Mouse (Mus musculus): ENCODE data around the gene Hdac4.

Gene Hdac4

DNA sequence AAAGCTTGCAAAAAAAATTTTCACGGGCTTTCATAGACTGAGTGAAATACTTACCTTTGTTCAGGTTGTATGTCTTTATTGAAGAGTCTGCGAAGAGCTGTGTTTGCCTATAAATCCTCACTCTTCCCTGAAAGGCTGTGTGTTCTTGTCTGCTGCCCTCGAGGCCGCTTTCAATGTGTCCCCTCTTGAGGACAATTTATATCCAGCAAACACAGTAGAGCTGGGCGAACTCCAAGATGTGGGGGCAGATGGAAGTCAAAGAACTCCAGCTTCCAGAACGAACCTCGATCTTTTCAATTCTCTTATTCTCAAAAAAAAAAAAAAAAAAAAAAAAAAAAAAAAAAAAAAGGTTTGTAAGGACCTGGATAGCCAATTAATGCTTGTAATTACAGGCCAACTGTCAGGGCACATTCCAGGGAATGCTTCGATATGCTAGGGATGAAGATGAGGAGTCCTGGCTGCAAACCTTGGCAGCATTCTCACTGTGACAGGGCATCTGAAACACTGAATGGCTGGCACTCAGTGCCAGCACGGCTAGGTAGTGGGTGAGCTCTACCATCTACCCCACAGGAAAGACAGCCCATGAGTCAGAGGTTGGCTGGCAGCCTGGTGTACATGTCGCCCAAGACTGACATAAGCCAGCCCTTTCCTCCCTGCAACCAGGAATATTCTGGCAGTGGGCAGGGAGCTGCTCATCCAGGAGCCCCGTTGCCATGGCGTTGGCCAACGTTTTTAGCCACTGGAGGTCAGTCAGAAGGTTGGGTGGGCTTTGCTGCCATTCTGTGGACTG lies at the start of gene Hdac4:
Gene Hdac4, minus strand, starts transcription at position 340 of the 790 bp plus-strand sequence.
- DNase-seq (ENCODE audit: low spot score in 2 of 2): no peak

DNA sequence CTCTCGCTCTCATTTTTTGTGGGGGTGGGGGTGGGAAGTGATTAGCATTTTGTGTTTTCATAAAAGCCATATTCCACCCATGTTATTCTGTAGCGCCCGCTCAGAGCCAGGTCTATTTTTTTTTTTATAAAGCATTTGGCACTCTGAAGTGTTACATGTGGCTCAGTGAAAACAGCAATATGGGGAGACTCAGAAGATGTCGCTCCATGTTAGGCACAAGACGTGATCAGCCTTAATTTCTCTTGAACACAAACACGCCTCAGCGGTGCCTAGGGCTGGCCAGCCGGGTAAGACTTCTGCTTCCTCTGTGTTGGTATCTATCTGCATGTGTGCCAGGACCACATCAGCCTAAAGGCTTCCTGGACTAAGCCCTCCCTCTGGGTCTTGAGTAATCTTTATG lies 48.0 kb upstream of the Hdac4 start:
- DNase-seq (ENCODE audit: low spot score in 2 of 2): no peak

DNA sequence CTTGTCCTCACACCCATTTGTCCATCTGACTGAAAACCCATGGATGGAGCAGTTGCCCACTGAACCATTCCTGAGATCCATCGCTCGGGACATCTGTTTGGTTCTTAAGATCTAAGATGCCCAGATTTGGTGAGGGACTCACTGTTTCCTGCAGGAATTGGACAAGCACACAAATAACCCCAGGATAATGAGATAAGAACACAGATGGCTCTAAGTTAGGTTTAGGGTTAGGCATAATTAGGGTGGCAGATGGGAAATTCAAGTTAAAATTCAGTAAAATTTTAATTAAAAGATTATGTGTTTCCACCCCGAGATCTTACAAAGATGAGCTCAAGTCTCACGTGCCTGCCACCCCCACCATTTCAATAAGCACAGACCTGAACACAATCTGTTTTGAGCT lies 44.6 kb upstream of the Hdac4 start:
- DNase-seq (ENCODE audit: low spot score in 2 of 2): no peak

GRCm38 (mm10) chr1:92235600-92235999 lies 40.1 kb upstream of the Hdac4 start:
- DNase-seq (ENCODE audit: low spot score in 2 of 2): no peak

DNA sequence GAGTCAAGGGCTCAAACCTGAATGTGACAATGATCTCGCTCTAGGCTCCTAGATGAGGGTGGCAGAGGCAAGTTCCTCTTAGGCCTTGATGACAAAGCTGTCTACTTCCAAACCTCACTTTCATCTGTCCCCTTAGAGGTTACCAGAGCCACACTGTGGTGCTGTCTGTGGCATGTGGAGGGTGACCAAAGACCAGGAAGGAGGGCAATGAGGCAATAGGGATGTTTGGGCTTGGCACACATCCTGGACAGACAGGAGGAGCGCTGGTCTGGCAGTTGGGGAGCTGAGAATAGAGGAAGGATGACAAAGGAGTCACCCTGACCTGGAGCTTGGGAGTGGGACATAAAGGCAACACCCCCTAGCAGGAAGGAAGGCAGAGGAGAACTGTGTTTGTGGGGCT lies 29.8 kb upstream of the Hdac4 start:
- no peak for DNase-seq (ENCODE audit: low spot score in 2 of 2)

DNA sequence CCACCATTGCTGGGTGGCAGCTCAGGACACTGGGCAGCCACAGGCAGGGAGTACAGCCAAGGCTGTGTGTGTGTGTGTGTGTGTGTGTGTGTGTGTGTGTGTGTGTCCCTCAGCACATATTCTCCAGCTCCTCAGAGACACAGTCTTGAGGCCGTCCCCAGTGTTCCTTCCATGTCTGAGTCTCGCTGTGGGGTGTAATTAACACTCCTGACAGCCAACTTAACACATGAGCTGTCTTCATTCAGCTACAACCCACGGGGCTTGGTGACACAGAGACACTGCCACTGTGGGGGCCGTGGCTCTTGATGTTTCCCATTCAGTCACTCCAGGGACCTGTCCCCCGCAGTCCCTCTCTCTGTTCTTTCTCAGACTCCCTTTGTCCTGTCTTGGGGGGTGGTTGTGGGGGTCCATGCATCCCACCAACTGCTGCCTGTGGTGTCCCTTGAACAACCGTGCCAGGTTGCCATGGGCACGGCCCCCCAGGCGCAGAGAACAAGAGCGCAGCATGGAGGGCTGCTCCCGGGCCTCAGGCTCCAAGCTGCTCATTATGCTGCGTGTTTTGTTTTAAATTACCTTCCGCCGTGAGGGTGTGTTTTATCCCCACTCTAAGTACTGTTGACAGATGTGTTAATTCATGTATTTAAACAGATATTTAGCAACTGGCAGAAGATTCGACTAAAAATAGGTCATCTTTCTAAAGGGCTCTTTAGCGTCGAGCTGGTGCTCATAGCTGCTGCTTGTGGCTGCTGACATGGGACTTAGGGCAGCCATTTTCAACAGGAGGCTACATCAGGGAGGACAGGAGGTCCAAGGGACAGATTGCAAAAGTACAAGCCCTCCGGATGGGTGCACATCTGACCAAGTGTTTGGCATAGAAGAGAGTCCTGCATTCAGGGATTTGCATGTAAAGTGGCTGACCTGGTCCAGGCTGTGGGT lies 28.7 kb upstream of the Hdac4 start:
- no peak for DNase-seq (ENCODE audit: low spot score in 2 of 2)

GRCm38 (mm10) chr1:92216710-92217109 lies 21.2 kb upstream of the Hdac4 start:
- DNase-seq (ENCODE audit: low spot score in 2 of 2): no peak

DNA sequence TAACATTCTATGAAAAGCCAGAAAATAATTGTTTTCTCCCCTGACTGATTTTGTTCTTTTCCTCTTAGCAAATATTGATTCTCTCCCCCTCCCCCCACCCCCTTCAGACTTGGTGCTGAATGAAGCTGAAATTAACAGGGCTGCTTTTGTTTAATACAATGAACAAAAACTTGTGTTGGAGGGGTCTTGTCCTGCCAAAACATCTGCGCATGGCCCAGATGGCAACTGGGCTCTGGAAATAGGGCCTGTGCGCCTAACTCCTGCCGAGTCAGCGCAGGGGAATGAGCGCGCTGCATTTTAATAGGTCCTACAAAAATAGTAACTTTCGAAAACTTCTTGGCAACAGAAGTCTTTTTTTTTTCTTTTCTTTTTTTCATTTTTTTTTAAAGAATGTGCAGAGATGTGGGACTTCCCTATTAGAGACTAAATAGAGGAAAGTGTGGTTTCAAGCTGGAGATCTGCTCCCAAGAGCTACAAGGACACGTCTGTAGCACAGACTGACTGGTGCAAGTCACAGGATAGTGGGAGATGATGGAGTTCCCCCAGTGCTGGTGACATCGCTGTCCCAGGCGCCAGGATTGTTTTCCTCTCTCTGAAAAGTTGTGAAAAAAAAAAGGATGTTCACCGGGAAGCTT lies 20.6 kb upstream of the Hdac4 start:
- DNase-seq (ENCODE audit: low spot score in 2 of 2): no peak

DNA sequence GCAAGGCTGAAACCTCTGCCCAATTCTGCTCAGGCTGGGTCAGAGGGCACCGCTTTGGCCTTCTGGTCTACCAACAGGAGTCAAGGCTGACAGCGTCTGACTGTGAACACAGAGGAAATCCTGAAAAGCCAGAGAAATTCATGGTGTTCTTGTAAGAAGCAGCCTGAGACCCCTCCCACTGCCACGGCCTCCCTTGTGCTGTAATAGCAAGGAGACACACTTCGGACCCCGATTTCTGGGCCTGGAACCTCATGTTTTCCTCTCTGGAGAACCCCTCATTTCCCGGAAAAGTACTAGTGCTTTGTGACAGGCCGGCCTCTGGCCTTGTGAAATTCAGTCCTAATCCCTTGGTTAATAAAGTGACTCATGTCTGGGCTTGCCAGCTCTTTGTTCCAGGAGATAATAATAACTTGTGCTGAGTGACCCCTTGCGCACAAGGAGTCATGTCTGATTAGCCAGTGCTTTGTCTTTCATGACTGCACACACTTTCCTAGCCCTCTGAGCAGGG lies 19.7 kb upstream of the Hdac4 start:
- DNase-seq (ENCODE audit: low spot score in 2 of 2): peak; percentile 25 to 33

GRCm38 (mm10) chr1:92212003-92212750 lies 16.7 kb upstream of the Hdac4 start:
- DNase-seq (ENCODE audit: low spot score in 2 of 2): no peak

DNA sequence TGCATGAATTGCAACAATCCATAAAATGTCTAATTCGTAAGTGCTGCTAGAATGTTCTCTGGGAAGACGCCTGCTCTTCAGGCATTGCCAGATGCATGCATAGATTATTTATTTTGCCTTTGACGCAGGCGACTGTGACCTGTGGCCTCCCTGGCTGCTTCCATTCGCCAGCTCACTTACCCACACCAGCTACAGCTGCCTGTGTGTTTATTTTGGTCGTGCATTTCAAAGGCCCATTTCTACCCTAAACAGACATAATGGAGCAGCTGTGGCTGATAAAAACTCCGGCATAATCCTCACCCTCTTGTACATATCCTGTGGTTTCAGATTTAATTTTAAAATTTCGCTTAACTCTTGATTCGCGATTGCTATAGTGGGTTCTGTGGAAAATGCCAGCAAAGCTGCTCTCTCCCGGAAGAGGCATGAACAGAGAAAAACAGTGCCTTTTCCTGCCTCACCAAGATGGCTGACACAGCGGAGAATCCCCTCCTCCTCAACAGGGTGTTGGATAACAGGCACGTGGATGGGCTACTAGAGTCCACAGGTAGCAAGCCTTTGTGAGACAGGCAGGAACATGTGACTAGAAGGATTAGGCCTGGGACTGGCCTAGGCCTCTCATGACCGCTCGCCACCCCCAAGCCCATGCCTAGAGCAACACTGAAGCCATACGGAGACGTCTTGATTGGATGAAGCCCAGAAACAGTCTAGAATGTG lies 7.3 kb upstream of the Hdac4 start:
- DNase-seq (ENCODE audit: low spot score in 2 of 2): no peak

DNA sequence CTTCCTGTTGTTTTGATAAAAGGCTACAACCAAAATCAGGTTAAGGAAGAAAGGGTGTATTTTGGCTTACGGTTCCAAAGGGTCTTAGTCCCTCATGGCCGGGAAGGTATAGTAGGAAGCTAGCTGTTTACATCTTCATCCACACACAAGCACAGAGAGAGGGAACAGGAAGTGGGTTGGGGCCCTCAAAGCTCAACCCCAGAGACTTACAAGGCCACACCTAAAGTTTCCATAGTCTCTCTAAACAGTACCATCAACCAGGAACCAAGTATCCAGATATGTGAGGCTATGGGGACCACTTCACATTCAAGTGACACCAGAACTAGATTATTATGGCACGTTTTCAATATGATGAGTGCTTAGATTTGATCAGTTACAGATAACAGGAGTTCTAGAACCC lies 5.0 kb downstream of the Hdac4 start:
- no peak for DNase-seq (ENCODE audit: low spot score in 2 of 2)

- no peak for DNase-seq (ENCODE audit: low spot score in 2 of 2)
Observed at GRCm38 (mm10) chr1:92187137-92187536, 8.4 kb downstream of the Hdac4 start.

GRCm38 (mm10) chr1:92184600-92184999 lies 10.9 kb downstream of the Hdac4 start:
- no peak for DNase-seq (ENCODE audit: low spot score in 2 of 2)

GRCm38 (mm10) chr1:92183101-92183790 lies 12.3 kb downstream of the Hdac4 start:
- DNase-seq (ENCODE audit: low spot score in 2 of 2): no peak

- DNase-seq (ENCODE audit: low spot score in 2 of 2): no peak
Observed at GRCm38 (mm10) chr1:92181970-92182369, 13.5 kb downstream of the Hdac4 start.

DNA sequence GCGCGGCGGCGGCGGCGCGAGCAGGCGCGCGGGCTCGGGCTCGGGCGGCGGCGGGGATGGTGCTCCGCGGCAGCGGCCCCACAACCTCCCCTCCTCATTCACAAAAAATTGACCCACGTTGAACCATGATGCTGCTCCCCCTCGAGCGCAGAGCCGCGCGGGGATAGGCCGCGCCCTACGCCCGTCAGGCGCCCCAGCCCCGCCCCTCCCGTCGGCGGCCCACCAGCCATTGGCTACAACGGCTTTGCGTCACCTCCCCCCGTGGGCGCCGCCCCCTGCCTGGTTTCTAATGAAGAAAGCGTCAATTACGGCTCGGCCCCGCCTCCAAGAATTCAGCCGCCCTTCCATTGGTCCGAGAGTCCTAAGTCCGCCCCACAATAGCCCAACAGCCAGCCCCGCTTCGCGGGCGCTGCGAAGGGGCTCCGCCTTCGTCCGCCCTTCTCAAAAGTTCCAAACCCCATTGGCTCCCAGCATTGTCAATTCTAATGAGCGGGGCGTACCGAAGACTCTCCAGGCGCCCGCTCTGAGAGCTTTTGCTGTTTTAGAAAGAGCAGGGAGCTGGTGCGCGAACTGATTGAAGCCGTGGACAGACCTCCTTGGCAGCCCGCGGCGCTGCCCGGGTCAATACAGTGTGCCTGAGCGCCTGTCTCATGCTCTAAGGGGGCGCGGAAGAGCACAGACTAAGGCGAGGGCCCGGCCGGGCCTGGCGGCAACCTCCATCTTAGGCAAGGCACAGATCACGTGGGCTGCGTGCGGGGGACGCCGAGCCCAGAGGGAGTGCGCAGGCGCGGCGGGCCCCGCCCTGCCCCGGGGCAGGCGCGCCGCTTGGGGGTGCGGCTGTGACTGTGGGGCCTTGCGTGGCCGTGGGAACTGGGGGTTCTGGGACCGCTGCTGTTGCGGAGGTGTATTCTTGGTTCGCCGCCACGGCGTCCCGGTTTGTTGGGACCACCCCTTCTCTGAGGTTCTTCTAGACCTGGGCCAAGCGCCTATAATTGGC lies 15.1 kb downstream of the Hdac4 start:
- peak; percentile 100 for DNase-seq (ENCODE audit: low spot score in 2 of 2)

DNA sequence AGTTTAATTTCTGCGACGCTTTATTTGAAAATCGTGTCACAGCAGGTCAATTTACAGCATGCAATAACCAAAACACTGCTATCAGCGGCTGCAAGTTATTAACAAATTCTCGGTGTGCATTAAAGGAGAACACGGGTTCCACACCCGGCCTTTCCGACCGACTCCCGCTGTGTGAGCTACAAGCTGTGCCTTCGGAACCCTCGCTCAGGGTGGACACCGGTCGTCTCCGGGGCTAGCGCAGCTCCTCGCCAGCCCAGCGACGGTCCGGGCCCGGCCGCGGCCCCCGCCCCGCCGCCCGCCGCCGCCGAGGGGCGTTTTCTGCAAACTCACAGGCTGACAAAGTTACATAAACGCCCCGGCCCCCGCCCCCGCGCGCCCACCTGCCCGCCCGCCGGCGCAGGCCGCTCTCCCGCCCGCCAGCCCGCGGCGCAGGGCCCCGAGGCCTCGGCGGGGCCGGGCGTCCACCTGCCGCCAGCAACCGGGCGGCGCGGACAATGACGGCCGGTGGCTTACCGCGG lies 16.0 kb downstream of the Hdac4 start:
- peak; percentile 34 to 57 for DNase-seq (ENCODE audit: low spot score in 2 of 2)

- peak in 1 of 2 experiments; percentile 21 for DNase-seq (ENCODE audit: low spot score in 2 of 2)
Observed at GRCm38 (mm10) chr1:92179070-92179469, 16.4 kb downstream of the Hdac4 start.
